Mouse (Mus musculus): ENCODE measurements around the gene Gmeb1.
"Not testable (repeated sequence)": the region's sequence is repeated elsewhere in the genome, so short reads cannot be mapped to it uniquely, and the experiment has no call there.

Gmeb1 gene

DNA sequence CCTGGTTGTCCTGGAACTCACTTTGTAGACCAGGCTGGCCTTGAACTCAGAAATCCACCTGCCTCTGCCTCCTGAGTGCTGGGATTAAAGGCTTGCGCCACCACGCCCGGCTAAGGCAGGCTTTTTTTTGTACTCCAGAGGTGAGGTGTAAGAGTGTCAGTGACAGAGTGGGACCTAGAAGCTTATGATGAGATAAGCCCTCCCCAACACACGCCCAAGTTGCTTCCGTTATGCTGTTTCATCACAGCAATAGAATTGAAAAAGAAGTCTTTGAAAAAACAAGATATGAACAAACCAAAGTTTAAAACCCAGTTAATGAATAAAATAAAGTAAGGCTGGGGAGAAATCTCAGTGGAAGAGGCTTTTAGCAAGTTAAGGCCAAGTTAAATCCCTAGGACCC lies 31.0 kb downstream of the Gmeb1 start:
- in situ Hi-C loops (cut with MboI, MseI) = no loop called here

DNA sequence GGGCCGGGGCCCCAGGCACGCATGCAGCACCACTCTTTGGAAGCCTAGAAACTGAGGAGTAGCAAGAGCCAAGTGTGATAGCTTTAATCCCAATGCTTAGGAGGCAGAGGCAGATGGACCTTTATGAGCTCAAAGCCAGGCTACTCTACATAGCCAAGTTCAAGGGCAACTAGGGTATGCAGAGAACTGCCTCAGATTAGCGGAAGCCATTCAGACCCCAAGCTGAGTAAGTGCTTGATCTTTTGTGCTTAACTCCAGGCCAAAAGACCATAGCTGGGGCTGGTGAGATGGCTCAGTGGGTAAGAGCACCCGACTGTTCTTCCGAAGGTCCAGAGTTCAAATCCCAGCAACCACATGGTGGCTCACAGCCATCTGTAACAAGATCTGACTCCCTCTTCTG lies 39.4 kb downstream of the Gmeb1 start:
- in situ Hi-C loops (cut with MboI, MseI) = not testable (repeated sequence)

DNA sequence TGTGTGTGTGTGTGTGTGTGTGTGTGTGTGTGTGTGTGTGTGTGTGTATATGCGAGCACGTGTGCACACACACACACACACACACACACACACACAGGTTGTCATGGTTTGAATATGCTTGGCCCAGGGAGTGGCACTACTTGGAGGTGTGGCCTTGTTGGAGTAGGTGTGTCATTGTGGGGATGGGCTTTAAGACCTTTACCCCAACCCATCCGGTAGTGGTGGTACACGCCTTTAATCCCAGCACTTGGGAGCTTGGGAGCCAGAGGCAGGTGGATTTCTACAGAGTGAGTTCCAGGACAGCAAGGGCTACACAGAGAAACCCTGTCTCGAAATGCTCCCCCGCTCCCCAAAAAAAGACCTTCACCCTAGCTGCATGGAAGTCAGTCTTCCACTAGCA lies 43.0 kb downstream of the Gmeb1 start:
- in situ Hi-C loops (cut with MboI, MseI) = not testable (repeated sequence)

DNA sequence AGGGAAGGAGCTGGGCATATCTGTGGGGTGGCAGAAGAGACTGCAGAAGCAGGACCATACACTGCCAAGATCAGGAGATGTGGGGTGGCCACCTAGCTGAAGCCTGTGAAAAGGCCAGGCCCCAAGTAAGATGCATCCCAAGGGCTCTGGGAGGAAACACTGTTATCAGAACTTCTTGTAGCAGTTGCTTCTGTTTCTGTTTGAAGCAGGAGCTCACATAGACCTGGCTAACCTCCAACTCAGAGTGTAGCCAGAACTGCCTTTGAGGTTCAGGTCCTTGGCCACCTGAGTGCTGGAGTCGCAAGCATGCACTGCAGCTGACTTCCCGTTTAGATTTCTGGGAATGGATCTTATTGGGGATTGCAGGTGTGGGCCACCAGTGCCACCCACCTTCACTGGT lies 43.6 kb downstream of the Gmeb1 start:
- in situ Hi-C loops (cut with MboI, MseI) = no loop called here

DNA sequence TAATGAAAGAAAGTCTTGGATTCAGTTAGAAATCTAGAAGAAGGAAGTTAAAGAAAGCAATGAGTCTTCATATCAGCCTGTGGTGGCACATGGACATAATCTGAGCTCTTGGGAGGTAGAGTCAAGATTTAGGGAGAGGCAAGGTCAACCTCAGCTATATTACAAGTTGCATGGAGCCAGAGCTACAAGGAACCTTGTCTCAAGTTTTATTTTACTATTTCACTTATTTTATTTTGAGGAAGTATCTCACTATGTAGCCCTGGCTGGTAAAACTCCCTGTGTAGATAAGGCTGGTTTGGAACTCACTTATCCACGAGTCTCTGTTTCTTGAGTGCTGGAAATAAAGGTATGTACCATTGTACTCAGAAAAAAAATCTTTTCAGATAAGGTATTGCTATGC lies 44.8 kb downstream of the Gmeb1 start:
- in situ Hi-C loops (cut with MboI, MseI) = no loop called here

DNA sequence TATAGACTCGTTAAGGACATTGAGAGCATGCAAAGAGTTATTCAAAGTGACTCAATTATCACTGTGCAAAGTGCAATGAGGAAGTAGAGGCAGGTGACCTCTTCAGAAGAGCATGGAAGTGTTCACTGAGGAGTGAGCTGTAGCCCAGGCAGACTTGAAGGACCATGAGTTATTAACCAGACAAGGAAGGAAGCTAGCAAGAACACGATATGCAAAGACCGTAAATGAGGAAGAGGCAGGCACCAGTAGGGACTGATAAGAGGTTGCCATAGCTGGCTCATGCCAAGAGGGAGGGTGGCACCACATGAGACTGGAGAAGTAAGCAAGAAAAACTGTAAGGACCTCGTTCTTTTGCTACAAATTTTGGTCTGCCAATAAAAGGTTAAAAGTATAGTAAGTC lies 46.6 kb downstream of the Gmeb1 start:
- in situ Hi-C loops (cut with MboI, MseI) = loop anchor here (5.0 kb wide), 1 partner anchor 57 kb away; the partner anchor contains the start of gene Taf12

DNA sequence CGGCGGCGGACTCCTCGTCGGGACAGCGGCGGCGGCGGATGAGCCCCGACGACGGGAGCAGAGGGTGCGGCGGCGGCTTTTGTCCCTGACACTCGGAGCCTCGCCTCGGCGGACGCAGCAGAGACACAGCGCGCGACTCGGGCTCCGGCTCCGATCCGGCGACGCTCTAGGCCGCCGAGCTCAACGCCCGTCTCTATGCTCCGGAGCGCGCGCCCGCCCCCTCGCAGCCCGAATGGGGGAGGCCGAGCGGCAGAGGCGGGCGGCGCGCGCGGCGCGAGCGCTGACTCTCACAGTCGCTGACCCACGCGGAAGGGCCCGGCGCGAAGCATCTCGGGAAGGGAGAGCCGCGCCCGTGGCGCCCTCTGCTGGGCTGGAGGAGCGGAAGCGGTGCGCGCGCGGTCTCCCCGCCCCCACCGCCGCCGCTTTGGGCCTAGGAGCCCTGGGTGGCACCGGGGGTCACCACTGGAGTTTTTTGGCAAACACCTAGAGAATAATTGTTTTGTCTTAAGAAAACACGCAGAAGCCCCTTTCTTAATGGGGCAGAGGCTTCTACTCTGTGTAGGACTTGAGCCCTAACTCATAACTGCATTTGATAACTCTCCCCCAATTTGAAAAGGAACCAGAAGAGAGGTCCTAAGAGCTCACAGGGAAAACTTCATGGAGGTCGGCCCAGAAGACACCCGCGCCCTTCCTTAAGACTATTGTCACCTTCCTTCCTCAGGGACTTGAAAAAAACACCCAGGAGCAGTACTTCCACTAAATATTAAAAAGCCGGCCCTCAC lies 49.3 kb downstream of the Gmeb1 start, which contains the start of gene Ythdf2:
Ythdf2 (minus strand) TSS at position 351 of the 782 bp plus-strand sequence.
- in situ Hi-C loops (cut with MboI, MseI) = loop anchor here (5.0 kb wide), 1 partner anchor 60 kb away; the partner anchor contains the start of gene Taf12

DNA sequence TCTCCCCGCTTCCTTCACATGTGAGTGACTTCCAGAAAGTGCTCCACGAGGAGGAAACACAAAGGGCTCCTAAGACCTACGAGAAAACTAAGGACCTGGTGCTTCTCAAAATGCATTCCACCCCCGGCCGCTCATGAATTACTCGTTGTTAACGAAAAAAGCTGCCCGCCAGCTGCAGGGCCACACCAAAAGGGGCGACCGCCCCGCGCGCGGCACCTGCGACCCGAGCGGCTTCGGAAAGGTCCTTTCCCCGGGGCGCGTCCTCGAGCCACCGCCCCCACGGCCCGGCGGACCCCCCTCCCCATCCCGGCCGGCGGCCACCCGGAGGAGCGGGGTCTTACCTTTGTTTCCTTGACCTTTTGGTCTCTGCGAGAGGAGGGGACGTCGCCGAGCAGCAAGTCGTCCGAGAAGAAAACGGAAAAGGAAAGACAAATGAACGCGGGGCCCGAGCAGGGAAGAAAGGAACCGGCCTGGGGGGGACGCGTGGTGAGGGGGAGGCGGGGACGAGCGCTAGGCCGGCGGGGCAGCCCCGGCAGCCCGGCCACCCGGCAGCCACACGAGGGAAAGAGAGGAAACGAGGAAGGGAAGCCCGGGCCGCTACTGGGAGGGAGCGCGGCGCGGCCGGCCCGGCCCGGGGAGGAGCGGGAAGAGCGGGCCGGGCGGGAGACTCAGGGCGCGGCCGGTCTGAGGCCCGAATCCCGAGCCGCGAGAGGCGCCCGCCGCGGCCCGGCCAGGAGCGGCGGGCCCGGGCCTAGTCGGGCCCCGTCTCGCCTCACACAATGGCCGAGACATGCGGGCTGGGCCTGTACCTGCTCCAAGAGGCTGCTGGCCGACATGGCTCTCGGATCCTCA lies 50.1 kb downstream of the Gmeb1 start:
- in situ Hi-C loops (cut with MboI, MseI) = loop anchor here (5.0 kb wide), 1 partner anchor 61 kb away; the partner anchor contains the start of gene Taf12

DNA sequence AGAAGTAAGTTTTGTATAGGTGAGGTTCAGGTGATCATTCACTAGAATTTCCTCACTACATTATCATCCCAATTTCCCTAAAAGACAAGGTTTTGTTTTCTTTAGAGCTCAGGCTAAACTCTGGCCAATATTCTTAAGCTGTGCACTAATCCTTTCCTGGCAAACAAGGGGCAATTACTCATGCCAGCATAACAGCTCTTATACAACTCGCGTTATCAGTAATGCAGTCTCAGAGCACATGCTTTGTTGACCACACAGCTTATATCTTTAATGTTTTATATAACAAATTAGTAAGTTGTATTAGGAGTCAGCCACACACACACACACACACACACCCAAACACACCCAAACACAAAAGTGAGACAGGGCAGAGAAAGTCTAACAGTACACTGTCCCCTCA lies 51.1 kb downstream of the Gmeb1 start:
- in situ Hi-C loops (cut with MboI, MseI) = loop anchor here (5.0 kb wide), 1 partner anchor 62 kb away; the partner anchor contains the start of gene Taf12

DNA sequence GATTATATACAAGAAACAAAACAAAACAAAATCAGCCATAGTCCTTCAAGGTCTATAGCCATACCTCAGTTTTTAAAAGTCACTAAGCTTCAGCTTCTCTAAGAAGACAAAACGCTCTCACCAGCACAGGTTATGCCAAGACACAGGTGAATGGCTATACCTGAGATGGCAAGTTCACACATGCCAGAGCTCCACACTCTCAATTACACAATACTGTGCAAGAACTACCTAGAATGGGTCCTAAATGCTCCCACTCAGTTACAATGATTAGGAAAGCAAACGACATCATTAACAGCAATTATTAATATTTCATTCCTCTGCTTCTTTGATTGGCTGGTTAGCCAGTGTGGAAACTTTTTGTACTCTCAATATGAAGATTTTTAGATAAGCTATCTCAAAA lies 52.1 kb downstream of the Gmeb1 start:
- in situ Hi-C loops (cut with MboI, MseI) = no loop called here

DNA sequence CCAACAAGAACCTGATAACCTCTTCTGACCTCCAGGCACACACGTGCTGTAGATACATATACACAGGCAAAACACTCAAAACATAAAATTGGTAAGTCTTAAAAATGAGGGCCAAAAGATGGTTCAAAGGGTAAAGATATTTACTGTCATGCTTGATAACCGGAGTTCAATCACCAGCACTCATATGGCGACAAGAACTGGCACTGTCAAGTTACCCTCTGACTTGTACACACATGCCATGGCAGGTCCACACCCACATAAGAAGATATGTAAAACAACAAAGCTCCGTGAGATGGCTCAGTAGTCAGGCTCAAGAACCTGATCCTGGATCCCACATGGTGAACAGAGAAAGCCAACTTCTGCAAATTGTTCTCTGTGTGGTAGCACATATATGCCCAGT lies 54.1 kb downstream of the Gmeb1 start:
- in situ Hi-C loops (cut with MboI, MseI) = no loop called here

DNA sequence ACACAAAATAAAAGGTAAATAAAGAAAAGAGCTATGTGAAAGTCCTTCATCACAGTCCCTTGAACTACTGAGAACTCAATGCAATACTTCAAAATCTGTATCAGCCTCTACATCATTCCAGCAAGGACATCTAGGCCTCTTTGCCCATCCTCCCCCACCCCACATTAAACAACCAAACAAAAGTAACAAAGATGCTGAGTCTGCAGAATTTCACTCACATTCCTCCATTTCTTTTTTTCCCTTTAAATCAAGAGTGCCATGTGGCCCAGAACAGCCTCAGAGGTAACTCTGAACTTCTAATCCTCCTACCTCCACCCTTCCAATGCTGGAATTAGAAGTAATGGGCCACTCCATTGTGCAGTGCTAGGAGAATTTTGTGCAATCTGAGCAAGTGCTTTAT lies 62.6 kb downstream of the Gmeb1 start:
- in situ Hi-C loops (cut with MboI, MseI) = no loop called here

DNA sequence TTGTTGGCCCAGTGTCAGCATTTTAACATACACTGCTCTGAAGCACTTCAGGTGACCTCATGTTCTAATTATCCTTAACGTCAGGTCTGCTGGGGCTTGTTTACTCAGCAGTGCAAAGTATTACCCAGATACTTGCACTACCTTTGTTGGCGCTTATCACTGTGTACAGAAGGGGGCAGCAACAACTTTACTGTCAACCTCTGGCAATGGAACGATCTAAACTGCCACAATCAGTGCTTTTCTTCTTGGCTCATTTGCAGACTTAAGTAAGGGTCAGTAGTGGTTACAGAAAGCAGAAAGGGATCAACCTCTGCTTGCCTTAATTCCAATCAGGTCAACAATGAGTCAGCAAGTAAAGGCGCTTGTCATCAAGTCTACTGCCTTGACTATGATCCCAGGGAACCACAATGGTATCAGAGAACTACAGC lies 63.1 kb downstream of the Gmeb1 start:
- in situ Hi-C loops (cut with MboI, MseI) = no loop called here

DNA sequence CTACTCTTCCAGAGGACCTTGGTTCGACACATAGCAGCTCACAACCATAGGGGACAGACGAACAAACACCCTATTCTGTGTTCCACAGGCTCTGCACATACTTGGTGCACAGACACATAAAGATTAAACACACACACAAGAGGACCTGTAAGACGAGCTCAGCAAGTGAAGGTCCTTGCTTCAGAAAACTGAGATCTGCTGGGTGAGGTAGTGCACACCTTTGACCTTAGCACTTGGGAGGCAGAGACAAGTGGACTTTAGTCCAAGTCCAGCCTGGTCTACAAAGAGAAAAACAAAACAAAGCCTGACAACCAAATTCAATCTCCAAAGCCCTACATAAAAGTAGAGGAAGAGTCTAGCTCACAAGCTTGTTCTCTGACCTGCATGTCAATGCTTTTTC lies 66.4 kb downstream of the Gmeb1 start:
- in situ Hi-C loops (cut with MboI, MseI) = no loop called here

DNA sequence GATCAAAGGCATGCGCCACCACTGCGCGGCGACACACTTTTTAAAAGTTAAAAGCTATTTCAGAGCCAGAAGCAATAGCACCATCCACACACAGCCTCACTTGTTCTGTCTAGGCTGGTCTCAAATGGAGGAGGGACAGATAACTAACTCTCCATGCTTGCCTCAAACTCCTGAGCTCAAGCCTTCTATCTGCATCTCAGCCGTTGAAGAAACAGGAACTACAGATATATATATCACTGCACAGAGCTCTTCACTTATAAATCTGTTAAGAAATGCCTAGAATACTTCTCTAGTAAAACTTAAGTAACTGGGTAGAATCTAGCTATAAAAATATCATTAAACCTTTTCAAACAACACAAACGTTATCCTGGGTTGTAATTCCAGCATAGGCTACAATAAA lies 67.0 kb downstream of the Gmeb1 start:
- in situ Hi-C loops (cut with MboI, MseI) = no loop called here

DNA sequence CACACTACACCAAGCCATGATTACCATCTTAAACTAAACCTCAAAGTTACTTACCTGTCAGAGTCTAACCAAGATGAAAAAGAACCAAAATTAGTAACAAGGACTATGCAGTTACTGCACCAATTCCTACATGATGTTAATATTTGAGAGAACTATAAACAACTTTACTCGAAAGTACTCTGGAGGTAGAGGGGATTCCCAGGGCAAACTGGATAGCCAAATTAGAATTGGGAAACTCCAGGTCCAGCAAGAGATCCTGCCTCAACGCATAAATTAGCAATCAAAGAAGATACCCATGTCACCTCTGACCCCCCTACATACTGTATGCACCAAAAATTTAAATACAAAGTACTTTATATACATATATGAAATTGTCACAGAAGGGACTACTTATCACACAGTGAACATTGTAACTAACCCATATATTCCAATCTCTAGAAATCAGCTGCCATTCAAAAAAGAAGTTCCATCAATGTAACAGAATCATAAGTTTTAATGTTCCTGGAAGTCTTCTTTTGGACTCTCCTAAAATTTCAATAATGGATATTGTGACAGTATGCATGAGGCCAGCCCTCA lies 73.5 kb downstream of the Gmeb1 start:
- in situ Hi-C loops (cut with MboI, MseI) = no loop called here

DNA sequence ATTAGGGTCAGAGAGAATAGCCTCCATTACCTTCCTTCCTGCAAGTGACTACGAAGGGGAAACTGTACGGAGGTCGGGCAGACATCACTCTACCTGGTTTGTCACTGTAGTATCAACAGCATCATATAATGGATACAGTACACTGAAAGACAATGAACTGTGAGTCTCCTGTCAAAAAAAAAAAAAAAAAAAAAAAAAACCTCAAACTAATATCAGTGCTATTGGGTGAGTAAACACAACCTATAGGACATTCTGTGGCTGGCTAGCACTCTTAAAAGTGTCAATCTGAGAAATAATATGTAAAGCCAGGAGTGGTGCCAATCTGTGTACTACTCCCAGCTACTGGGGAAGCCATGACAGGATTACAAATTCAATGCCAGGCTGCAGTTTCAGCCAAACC lies 78.2 kb downstream of the Gmeb1 start:
- in situ Hi-C loops (cut with MboI, MseI) = no loop called here

DNA sequence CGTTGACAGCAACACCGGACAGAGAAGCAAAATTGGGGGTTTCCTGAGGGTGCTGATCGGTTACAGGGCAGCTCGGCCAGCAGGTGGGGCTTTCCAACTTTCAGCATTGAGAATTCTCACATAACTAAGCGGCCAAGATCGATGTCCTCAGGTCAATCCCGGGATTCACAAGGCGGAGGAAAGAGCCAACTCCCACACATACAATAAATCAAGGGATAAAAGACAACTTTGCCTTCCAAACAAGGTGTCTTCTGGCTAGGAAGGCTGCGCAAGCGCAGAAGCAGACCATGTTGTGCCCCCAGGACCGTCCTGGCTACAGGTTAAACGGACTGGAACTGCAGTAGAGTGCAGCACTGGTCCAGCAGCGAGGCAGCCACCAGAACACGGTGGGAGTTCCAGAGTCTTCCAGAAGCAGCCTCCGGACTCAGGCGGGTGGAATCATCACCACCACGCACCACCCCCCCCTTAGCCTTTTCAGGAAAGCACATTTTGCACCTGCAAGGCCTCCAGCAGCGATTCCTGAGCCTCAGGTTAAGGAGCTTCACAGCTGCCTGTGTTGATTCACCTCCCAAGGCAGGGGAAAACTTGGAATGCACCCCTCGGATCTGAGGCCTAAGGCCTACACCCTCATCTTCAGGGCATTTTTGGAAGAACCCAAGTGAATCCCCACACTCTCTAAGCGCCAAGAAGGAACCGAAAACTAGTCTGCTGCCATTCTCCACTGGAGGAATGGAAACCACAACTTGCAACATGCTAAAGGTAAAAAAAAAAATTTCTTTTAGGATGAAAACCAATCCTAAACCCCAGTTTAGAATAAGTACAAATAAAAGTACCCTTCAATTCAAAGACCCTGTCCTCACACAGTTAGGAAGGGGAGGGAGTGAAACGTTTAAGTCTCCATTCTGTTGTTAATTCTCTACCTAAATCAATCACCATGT lies 79.4 kb downstream of the Gmeb1 start:
- in situ Hi-C loops (cut with MboI, MseI) = no loop called here

DNA sequence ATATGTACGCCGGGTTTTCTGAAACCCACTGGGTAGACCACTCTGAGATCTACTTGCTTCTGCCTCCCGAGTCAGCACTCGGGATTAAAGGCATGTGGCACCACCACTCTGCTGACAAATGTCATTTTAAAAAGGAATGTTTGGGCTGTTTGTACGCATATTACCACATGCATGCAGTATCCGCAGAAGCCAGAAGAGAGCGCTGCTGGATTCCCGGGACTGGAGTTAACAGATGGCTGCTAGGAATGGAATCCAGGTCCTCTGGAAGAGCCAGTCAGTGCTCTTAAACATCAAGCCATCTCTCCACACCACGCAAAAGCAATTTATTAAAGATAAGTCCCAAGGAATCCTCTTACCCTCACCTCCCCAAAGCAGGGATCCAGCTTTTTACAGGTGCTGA lies 80.7 kb downstream of the Gmeb1 start:
- in situ Hi-C loops (cut with MboI, MseI) = no loop called here

DNA sequence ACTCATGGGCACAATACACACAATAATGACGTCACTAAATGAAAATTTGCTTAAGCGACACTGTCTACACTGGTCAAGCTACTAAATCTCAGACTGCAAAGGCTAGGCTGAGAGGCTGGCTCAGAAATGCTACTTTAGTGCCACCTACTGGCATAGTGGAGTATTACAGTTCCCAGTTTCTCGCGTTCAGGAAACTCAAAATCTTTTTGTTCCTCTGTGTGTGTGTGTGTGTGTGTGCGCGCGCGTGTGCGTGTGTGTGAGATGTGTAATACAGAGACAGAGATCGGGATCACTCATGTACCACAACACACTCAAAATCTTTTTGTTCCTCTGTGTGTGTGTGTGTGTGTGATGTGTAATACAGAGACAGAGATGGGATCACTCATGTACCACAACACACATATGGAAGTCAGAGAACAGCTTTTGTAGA lies 82.8 kb downstream of the Gmeb1 start:
- in situ Hi-C loops (cut with MboI, MseI) = loop anchor here (5.0 kb wide), 1 partner anchor 86 kb away; no protein-coding TSS in a partner anchor

DNA sequence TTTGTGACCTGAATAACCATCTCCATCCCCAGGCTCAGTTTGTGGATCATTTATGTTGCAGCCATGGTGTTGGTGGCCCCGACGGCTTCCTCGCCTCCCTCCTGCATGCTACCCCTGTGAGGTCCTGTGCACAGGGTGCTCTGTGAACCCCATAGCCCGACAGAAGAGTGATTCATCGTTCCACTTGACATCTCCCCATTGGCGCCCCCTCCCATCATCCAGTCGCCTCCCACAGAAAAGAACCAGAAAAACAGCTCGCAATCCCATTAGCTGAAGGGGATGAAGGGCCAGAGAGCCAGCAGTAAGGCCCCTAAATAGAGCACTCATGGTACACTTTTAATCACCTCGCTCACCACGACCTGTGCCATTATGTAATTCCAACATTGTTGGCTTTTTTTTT lies 84.9 kb downstream of the Gmeb1 start:
- in situ Hi-C loops (cut with MboI, MseI) = loop anchor here (5.0 kb wide), 1 partner anchor 84 kb away; no protein-coding TSS in a partner anchor

All from T-helper 1 cell (primary cell).